Mouse (Mus musculus): Measurements from ENCODE around the gene Ass1. TPM values are rescaled to one million over a fixed set of nuclear protein-coding genes. Genes with fewer than 3 reads are reported as not detected.

Ass1 gene
- polyA plus RNA-seq, 1 experiment, result 39.2 TPM

DNA sequence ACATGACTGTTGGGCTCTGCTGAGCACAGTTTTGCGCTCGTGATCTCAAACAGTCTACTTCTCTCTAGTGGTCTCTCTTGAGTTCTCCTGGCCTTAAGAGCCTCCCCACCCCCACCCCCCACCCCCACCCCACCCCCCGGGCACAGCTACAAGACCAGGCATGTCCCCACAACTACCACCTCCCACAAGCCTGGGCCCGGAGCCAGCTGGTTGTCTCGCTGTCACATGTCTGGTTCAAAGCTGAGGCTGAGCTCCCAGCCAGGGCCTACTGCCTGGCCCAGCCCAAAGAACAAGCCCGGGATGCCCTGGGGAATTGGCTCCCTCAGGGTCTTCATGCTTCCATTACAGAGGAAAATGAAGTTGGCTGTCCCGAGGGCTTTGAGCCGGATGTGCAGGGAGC lies 15.7 kb upstream of the Ass1 start:
- Histone ChIP-seq H3K4me1 (ENCODE audit: control insufficient read depth, insufficient read depth, low read length) (peaks cover 3% of the 10 kb centered on the region; the same call in 1 of the 2 replicates), H3K27ac (ENCODE audit: insufficient read depth, low read length) (no peak overlapping the region), H3K4me3 (ENCODE audit: insufficient read depth, low read length) (no peak overlapping the region)
- TF ChIP-seq CTCF (IDR thresholded peaks at IDR 0.05; ENCODE audit: extremely low read depth, insufficient read depth, low read length) (no peak), POLR2A (IDR thresholded peaks at IDR 0.05; ENCODE audit: extremely low read depth, insufficient read depth, low read length) (no peak)

DNA sequence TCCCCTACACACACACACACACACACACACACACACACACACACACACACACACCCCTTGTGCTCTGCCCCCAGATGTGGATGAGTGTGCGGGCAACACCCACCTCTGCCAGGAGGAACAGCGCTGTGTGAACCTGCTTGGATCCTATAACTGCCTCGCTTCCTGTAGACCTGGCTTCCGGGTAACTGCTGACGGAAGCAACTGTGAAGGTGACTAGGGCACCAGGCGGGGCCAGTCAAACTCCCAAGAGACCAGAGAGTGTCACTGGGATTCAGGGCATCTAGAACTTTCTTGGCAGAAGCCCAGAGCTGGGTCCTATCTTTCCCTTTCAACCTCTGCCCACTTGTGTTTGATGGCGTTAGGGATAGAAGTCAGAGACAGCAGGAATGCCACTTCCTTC lies 14.6 kb upstream of the Ass1 start:
- no peaks in the 10 kb centered on the region for H3K4me1 ChIP-seq (ENCODE audit: control insufficient read depth, insufficient read depth, low read length)
- no peak overlapping the region for H3K27ac ChIP-seq (ENCODE audit: insufficient read depth, low read length)
- TF ChIP-seq POLR2A (IDR thresholded peaks at IDR 0.05; ENCODE audit: extremely low read depth, insufficient read depth, low read length), result no peak
- no peak for TF ChIP-seq CTCF (IDR thresholded peaks at IDR 0.05; ENCODE audit: extremely low read depth, insufficient read depth, low read length)
- H3K4me3 ChIP-seq (ENCODE audit: insufficient read depth, low read length), result no peak overlapping the region

DNA sequence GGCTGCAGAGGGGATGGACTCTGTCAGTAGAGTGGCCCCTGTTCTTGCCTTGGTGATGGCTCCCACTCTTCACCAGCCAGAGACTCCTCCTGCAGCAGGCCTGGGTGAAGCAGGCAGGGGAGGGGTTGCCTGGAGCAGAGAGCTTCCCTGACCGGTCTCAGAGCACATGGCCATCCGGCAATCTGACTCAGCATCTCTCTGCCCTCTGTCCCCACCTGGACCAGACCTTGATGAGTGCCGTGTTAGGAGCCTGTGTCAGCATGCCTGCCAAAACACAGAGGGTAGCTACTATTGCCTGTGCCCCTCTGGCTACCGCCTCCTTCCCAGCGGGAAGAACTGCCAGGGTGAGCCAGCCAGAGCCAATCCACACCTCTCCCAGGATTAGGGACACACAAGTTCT lies 11.5 kb upstream of the Ass1 start:
- no peak for TF ChIP-seq CTCF (IDR thresholded peaks at IDR 0.05; ENCODE audit: extremely low read depth, insufficient read depth, low read length)
- no peak for TF ChIP-seq POLR2A (IDR thresholded peaks at IDR 0.05; ENCODE audit: extremely low read depth, insufficient read depth, low read length)
- H3K27ac ChIP-seq (ENCODE audit: insufficient read depth, low read length), result no peak overlapping the region
- H3K4me1 ChIP-seq (ENCODE audit: control insufficient read depth, insufficient read depth, low read length), result no peaks in the 10 kb centered on the region

DNA sequence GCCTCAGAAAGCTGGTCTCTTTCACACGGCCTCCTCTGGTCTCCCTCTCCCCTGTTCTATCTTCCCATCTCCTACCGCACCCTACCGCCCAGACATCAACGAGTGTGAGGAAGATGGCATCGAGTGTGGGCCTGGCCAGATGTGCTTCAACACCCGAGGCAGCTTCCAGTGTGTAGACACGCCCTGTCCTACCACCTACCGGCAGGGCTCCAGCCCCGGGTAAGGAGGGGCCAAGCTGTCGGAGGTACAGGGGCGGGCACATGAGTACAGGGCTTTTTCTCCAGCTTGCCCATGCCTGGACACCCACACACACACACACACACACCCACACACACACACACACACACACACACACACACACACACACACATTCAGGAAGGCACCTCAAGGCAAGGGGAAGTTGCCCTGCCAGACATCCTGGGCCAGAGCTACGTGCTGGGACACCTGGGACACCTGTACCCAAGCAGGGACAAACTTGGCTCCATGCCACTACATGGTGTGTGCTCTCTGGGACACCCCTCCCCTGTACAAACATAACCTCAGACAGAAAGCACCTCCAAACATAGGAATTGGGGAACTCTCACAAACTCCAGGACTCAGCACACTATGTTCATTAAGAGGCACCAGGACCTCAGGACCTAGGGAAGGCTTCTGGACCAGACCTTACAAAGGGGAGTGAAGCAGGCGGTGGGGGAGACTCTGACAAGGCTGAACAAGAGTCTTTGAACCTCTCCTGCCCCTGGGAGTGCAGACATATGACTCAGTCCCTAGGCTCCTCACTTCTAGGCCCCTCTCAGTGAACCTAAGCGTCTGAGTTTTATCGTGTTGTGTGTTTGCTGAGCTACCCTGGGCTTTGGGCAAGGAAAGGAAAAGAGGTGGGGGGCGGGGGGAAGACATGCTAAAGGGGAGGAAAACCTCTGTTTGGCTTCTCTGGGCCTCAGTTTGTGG lies 10.7 kb upstream of the Ass1 start:
- TF ChIP-seq CTCF (IDR thresholded peaks at IDR 0.05; ENCODE audit: extremely low read depth, insufficient read depth, low read length), result no peak
- TF ChIP-seq POLR2A (IDR thresholded peaks at IDR 0.05; ENCODE audit: extremely low read depth, insufficient read depth, low read length), result no peak
- H3K27ac ChIP-seq (ENCODE audit: insufficient read depth, low read length), result no peak overlapping the region
- no peaks in the 10 kb centered on the region for H3K4me1 ChIP-seq (ENCODE audit: control insufficient read depth, insufficient read depth, low read length)
- no peak overlapping the region; the same call in 1 of the 2 replicates for H3K4me3 ChIP-seq (ENCODE audit: insufficient read depth, low read length)

More for the DNA sequence above, 11.5 kb upstream of the Ass1 start:
- no peak overlapping the region for H3K4me3 ChIP-seq (ENCODE audit: insufficient read depth, low read length)

DNA sequence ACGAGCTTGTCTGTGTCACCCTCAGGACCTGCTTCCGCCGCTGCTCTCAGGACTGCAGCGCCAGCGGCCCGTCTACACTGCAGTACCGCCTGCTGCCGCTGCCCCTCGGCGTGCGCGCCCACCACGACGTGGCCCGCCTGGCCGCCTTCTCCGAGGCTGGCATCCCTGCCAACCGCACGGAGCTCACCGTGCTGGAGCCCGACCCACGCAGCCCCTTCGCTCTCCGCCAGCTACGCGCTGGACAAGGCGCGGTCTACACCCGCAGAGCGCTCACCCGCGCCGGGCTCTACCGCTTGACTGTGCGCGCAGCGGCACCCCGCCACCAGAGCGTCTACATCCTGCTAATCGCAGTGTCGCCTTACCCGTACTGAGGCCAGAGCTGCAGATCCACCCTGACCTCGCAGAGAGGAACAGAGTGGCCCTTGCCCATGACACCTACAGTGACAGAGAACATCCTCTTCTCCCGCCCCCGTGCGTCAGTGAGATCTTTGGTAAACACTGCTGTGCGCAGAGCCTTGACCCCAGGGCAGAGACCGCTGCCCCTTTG lies 9.9 kb upstream of the Ass1 start:
- peak overlapping the region; percentile 12; the same call in 1 of the 2 replicates for H3K4me3 ChIP-seq (ENCODE audit: insufficient read depth, low read length)
- H3K4me1 ChIP-seq (ENCODE audit: control insufficient read depth, insufficient read depth, low read length), result no peaks in the 10 kb centered on the region
- 0 out of 2 replicates have a peak, but pooled peaks have one; percentile 11 for TF ChIP-seq CTCF (IDR thresholded peaks at IDR 0.05; ENCODE audit: extremely low read depth, insufficient read depth, low read length)
- TF ChIP-seq POLR2A (IDR thresholded peaks at IDR 0.05; ENCODE audit: extremely low read depth, insufficient read depth, low read length), result no peak
- H3K27ac ChIP-seq (ENCODE audit: insufficient read depth, low read length), result no peak overlapping the region

DNA sequence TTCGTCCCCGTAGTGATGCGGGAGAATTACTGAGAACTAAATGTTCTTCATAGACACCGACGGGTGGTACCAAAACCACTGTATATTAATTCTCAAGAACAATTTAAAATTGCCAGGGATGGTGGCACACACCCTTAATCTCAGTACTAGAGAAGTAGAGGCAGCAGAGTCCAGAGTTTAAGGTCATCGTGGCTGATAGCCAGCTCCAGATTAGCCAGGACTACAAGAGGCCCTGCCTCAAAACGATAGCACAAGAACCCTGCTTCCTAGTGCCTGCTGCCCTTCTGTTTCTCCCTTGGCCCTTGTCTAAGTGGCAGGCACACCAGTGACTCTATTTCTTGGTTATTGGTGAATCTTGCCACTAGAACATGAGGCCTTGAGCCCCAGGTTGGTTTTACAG lies 9.1 kb upstream of the Ass1 start:
- Histone ChIP-seq H3K4me1 (ENCODE audit: control insufficient read depth, insufficient read depth, low read length) (no peaks in the 10 kb centered on the region), H3K4me3 (ENCODE audit: insufficient read depth, low read length) (no peak overlapping the region), H3K27ac (ENCODE audit: insufficient read depth, low read length) (no peak overlapping the region)
- TF ChIP-seq CTCF (IDR thresholded peaks at IDR 0.05; ENCODE audit: extremely low read depth, insufficient read depth, low read length) (no peak), POLR2A (IDR thresholded peaks at IDR 0.05; ENCODE audit: extremely low read depth, insufficient read depth, low read length) (no peak)

DNA sequence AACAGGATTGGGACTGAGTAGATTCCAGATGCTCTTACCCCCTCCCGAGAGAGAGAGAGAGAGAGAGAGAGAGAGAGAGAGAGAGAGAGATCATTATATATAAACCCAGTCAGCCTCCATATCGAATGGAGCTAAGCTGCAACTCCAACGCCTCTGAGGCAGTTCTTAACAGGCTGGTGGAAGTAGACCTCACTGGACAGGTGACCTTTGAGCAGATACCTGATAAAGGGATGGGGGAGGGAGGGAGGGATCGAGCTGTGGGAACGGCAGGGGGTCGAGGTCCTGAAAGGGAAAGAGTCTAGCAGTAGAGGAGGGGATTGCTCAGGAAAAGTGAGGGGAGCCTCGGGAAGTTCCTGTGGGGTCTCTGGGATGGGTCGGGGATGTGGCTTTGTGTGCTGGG lies 8.0 kb upstream of the Ass1 start:
- no peak for TF ChIP-seq POLR2A (IDR thresholded peaks at IDR 0.05; ENCODE audit: extremely low read depth, insufficient read depth, low read length)
- no peak for TF ChIP-seq CTCF (IDR thresholded peaks at IDR 0.05; ENCODE audit: extremely low read depth, insufficient read depth, low read length)
- Histone ChIP-seq H3K4me3 (ENCODE audit: insufficient read depth, low read length) (no peak overlapping the region), H3K4me1 (ENCODE audit: control insufficient read depth, insufficient read depth, low read length) (no peaks in the 10 kb centered on the region), H3K27ac (ENCODE audit: insufficient read depth, low read length) (no peak overlapping the region)

DNA sequence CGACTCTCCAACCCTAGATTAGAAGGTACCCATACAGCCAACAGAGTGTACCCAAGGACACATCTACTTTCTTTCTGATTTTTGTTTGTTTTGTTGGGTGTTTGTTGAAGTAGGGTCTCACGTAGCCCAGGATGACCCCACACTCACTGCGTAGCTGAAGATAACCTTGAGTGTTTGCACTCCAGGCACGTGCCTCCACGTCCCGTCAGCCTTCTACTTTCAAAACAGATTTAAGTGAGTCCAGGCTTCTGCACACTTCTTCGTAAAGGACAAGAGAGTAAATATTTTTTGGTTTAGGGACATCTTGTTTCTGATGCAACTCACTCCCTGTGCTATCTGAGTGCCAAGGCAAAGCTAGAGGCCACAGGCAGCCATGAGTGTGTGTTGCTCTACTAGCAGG lies 6.8 kb upstream of the Ass1 start:
- TF ChIP-seq POLR2A (IDR thresholded peaks at IDR 0.05; ENCODE audit: extremely low read depth, insufficient read depth, low read length) (no peak), CTCF (IDR thresholded peaks at IDR 0.05; ENCODE audit: extremely low read depth, insufficient read depth, low read length) (no peak)

DNA sequence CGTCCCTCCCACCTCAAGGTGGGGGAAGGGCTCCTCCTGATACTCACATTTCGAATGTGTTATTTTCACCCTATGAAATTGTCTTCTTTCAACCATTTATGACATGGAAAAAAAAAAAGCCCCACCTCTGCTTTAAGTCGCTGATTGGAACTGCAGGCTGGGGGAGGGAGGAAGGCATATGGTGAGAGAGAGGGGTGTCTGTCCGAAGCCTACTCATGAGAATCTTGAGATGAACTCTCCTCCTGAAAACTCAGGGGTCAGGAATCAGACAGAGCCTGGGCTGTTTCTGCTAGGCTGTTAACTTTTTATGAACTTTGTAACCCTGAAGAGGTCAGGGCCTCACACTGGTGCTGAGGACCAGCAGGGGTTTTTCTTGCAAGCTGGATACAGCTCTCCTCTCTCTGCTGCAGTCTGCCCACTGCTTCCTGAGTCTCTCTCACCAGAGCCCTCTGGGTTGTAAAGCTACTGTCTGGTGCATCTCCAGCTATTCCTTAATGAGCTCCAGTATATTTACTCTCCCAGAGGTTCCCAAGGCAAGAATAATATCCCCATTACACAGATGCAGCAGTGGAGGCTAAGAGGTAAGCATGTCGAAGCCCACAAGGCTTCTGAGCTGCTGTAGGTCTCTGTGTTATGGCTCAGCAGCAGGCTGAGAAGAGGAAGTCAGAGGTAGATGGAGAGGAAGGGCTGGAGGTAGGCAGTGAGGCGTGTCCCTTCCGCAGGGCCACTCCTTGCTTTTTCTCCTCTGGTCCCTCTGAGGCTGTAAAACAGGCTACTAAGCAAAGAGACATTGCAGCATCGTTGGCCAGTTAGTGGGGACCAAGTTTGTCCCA lies 6.1 kb upstream of the Ass1 start:
- no peak overlapping the region for H3K27ac ChIP-seq (ENCODE audit: insufficient read depth, low read length)
- no peak for TF ChIP-seq CTCF (IDR thresholded peaks at IDR 0.05; ENCODE audit: extremely low read depth, insufficient read depth, low read length)
- no peak for TF ChIP-seq POLR2A (IDR thresholded peaks at IDR 0.05; ENCODE audit: extremely low read depth, insufficient read depth, low read length)
- no peaks in the 10 kb centered on the region for H3K4me1 ChIP-seq (ENCODE audit: control insufficient read depth, insufficient read depth, low read length)
- no peak overlapping the region for H3K4me3 ChIP-seq (ENCODE audit: insufficient read depth, low read length)

More for the DNA sequence above, 6.8 kb upstream of the Ass1 start:
- no peak overlapping the region for H3K4me3 ChIP-seq (ENCODE audit: insufficient read depth, low read length)
- no peak overlapping the region for H3K27ac ChIP-seq (ENCODE audit: insufficient read depth, low read length)
- H3K4me1 ChIP-seq (ENCODE audit: control insufficient read depth, insufficient read depth, low read length), result no peaks in the 10 kb centered on the region

All from cortical plate, adult 2 months (tissue).